10 mouse cellular contexts compared by ENCODE assay signal in genomic region chr11:100736746-100737080, GRCm38 (mm10). TPM values are rescaled to one million over a fixed set of nuclear protein-coding genes. Genes with fewer than 3 reads are reported as not detected.
DNase-seq lines count a peak whose midpoint lies in the region; ATAC-seq and TF ChIP-seq lines count a peak whose summit lies in the region.
"Had no signal": no experiment of that assay in that cellular context is flagged by ENCODE, and none has a peak within 500 bp of the region (broad histone marks: within the 10 kb centered on the region; RNA-seq: fewer than 3 reads in every experiment).

No protein-coding gene starts in this region.

- H3K4me1 ChIP-seq in heart, embryonic 11.5 days (ENCODE audit: control insufficient read depth, insufficient read depth, low read length), result peaks cover 19% of the 10 kb centered on the region
- H3K4me1 ChIP-seq in forebrain, embryonic 15.5 days, result peaks cover 22% of the 10 kb centered on the region
- H3K4me1 ChIP-seq in liver, embryonic 16.5 days (ENCODE audit: control insufficient read depth, low read depth, low read length), result peaks cover 45% of the 10 kb centered on the region

- peaks cover 4% of the 10 kb centered on the region; the same call in 1 of the 2 replicates for H3K27me3 ChIP-seq in heart, embryonic 11.5 days (ENCODE audit: control insufficient read depth, insufficient read depth, low read length)
- H3K27me3 ChIP-seq in C2C12 (ENCODE audit: control insufficient read depth, insufficient read depth, insufficient read length), result no peaks in the 10 kb centered on the region
- no peaks in the 10 kb centered on the region for H3K27me3 ChIP-seq in forebrain, embryonic 15.5 days
- no peaks in the 10 kb centered on the region for H3K27me3 ChIP-seq in liver, embryonic 16.5 days (ENCODE audit: control insufficient read depth, insufficient read depth, low read depth, low read length)

- H3K9ac ChIP-seq in heart, embryonic 11.5 days (ENCODE audit: low read depth, low read length), result peak overlapping the region; percentile 98
- peak overlapping the region; percentile 88 for H3K9ac ChIP-seq in forebrain, embryonic 15.5 days (replicated peaks)
- H3K9ac ChIP-seq in liver, embryonic 16.5 days (ENCODE audit: low read depth, low read length), result peak overlapping the region; percentile 89

- ATAC-seq in heart, embryonic 11.5 days (replicated peaks; ENCODE audit: insufficient number of reproducible peaks, low FRiP score, low TSS enrichment), result no peak
- no peak for ATAC-seq in forebrain, embryonic 15.5 days (replicated peaks)
- no peak for ATAC-seq in liver, embryonic 16.5 days (ENCODE audit: low read depth)
- no peak for ATAC-seq in erythroid progenitor cell, adult 5-6 weeks (replicated peaks; ENCODE audit: low FRiP score, poor library complexity, severe bottlenecking)

- H3K36me3 ChIP-seq in heart, embryonic 11.5 days (ENCODE audit: control insufficient read depth, insufficient read depth, low read length), result no peaks in the 10 kb centered on the region
- H3K36me3 ChIP-seq in C2C12 (ENCODE audit: control insufficient read depth, insufficient read depth), result peaks cover 21% of the 10 kb centered on the region
- H3K36me3 ChIP-seq in forebrain, embryonic 15.5 days, result peaks cover 3% of the 10 kb centered on the region
- H3K36me3 ChIP-seq in liver, embryonic 16.5 days (ENCODE audit: control insufficient read depth, insufficient read depth), result peaks cover 9% of the 10 kb centered on the region

- H3K4me3 ChIP-seq in heart, embryonic 11.5 days (ENCODE audit: low read depth, low read length), result peak overlapping the region; percentile 99
- H3K4me3 ChIP-seq in C2C12 (ENCODE audit: insufficient read depth, poor library complexity, severe bottlenecking), result peak overlapping the region; percentile 99
- H3K4me3 ChIP-seq in forebrain, embryonic 15.5 days, result peak overlapping the region; percentile 72
- peak overlapping the region; percentile 82 for H3K4me3 ChIP-seq in liver, embryonic 16.5 days (ENCODE audit: low read depth, low read length)

- TF ChIP-seq CTCF in C2C12 (IDR thresholded peaks at IDR 0.05; ENCODE audit: control insufficient read depth, insufficient read depth, insufficient read length), result no peak

- no peak for DNase-seq in heart, adult 11 months
- DNase-seq in embryo, embryonic 10.5 days (ENCODE audit: low spot score), result no peak
- no peak for DNase-seq in urinary bladder, postnatal 36 days (ENCODE audit: low spot score in 2 of 2)

- WGBS in heart, embryonic 11.5 days (ENCODE audit: insufficient replicate concordance), result 62% methylated on average over 4 of the region's 4 CpGs
- 80% methylated on average over 4 of the region's 4 CpGs for WGBS in forebrain, embryonic 15.5 days
- WGBS in liver, embryonic 16.5 days (ENCODE audit: insufficient replicate concordance), result 29% methylated on average over 4 of the region's 4 CpGs

- peak overlapping the region; percentile 92 for H3K4me2 ChIP-seq in heart, embryonic 11.5 days
- peak overlapping the region; percentile 83 for H3K4me2 ChIP-seq in forebrain, embryonic 15.5 days (replicated peaks)
- peak overlapping the region; percentile 89 for H3K4me2 ChIP-seq in liver, embryonic 16.5 days (ENCODE audit: low read depth, low read length)

- H3K79me3 ChIP-seq in C2C12 (ENCODE audit: low read depth), result peaks cover 58% of the 10 kb centered on the region

- peaks cover 64% of the 10 kb centered on the region for H3K79me2 ChIP-seq in C2C12 (ENCODE audit: control insufficient read depth, insufficient read depth)

- H3K27ac ChIP-seq in heart, embryonic 11.5 days (ENCODE audit: low read depth, low read length), result peak overlapping the region; percentile 65; the same call in 1 of the 2 replicates
- H3K27ac ChIP-seq in forebrain, embryonic 15.5 days (replicated peaks), result no peak overlapping the region
- peak overlapping the region; percentile 88 for H3K27ac ChIP-seq in liver, embryonic 16.5 days (ENCODE audit: low read length)

- H3ac ChIP-seq in C2C12 (ENCODE audit: control insufficient read depth, insufficient read length, low read depth), result no peak overlapping the region

- no peaks in the 10 kb centered on the region for H3K9me3 ChIP-seq in heart, embryonic 11.5 days (replicated peaks; ENCODE audit: control insufficient read depth, low read length)
- H3K9me3 ChIP-seq in forebrain, embryonic 15.5 days, result no peaks in the 10 kb centered on the region
- H3K9me3 ChIP-seq in liver, embryonic 16.5 days (replicated peaks; ENCODE audit: control insufficient read depth, low read length), result no peaks in the 10 kb centered on the region

TF ChIP-seq in C2C12, 6 proteins besides CTCF, POLR2A, EP300 and RAD21:
- TF ChIP-seq MYOG (IDR thresholded peaks at IDR 0.05; ENCODE audit: control insufficient read depth, extremely low read depth, insufficient read length) (no peak), MAX (IDR thresholded peaks at IDR 0.05) (no peak), CEBPB (IDR thresholded peaks at IDR 0.05; ENCODE audit: low read depth) (no peak), USF1 (IDR thresholded peaks at IDR 0.05; ENCODE audit: low read depth) (no peak), MYOD1 (IDR thresholded peaks at IDR 0.05; ENCODE audit: control insufficient read depth, insufficient read length, low read depth) (no peak), FOSL1 (IDR thresholded peaks at IDR 0.05; ENCODE audit: insufficient read depth, low read length, poor library complexity, severe bottlenecking) (no peak)

RNA-seq across cellular contexts. Expression of gene Rab5c, which starts 1.3 kb away (rescaled TPM):
- polyA plus RNA-seq in heart, embryonic 11.5 days (2014; fragmentation: Nextera tagmentation; extraction: Ambion mirVana), result 30.8 and 41.1 TPM in 2 replicates
- 136 TPM for polyA plus RNA-seq in C2C12 (2012; fragmentation: generic; extraction: Trizol)
- 30.3 and 31.6 TPM in 2 replicates for polyA plus RNA-seq in forebrain, embryonic 15.5 days (2015; fragmentation: Nextera tagmentation; extraction: Ambion mirVana)
- polyA plus RNA-seq in liver, embryonic 16.5 days (2015; fragmentation: Nextera tagmentation; extraction: Ambion mirVana), result 21.9 and 22.6 TPM in 2 replicates
- total RNA-seq in erythroid progenitor cell, adult 5-6 weeks (2015; ENCODE audit: low replicate concordance), result 99.8 and 136 TPM in 2 replicates
- 80.2 and 110 TPM in 2 replicates for total RNA-seq in erythroid progenitor cell, adult 5-6 weeks (2017; ENCODE audit: low replicate concordance)

RNA-seq across cellular contexts. Expression of gene Kcnh4, which starts 23.0 kb away (rescaled TPM):
- polyA plus RNA-seq in heart, embryonic 11.5 days (2014; fragmentation: Nextera tagmentation; extraction: Ambion mirVana), result not detected in 2 replicates
- not detected for polyA plus RNA-seq in C2C12 (2012; fragmentation: generic; extraction: Trizol)
- 4.6 TPM in 2 replicates for polyA plus RNA-seq in forebrain, embryonic 15.5 days (2015; fragmentation: Nextera tagmentation; extraction: Ambion mirVana)
- polyA plus RNA-seq in liver, embryonic 16.5 days (2015; fragmentation: Nextera tagmentation; extraction: Ambion mirVana), result not detected in 2 replicates
- not detected in 2 replicates for total RNA-seq in erythroid progenitor cell, adult 5-6 weeks (2015; ENCODE audit: low replicate concordance)
- not detected in 2 replicates for total RNA-seq in erythroid progenitor cell, adult 5-6 weeks (2017; ENCODE audit: low replicate concordance)
- total RNA-seq: common myeloid progenitor, adult 5-6 weeks had no signal

RNA-seq across cellular contexts. Expression of gene Hspb9, which starts 23.1 kb away (rescaled TPM):
- polyA plus RNA-seq in heart, embryonic 11.5 days (2014; fragmentation: Nextera tagmentation; extraction: Ambion mirVana), result 0.37 TPM in 1 of 2 replicates, not detected in the other
- polyA plus RNA-seq in C2C12 (2012; fragmentation: generic; extraction: Trizol), result 0.68 TPM
- 0.24 and 0.41 TPM in 2 replicates for polyA plus RNA-seq in forebrain, embryonic 15.5 days (2015; fragmentation: Nextera tagmentation; extraction: Ambion mirVana)
- 0.24 TPM in 1 of 2 replicates, not detected in the other for polyA plus RNA-seq in liver, embryonic 16.5 days (2015; fragmentation: Nextera tagmentation; extraction: Ambion mirVana)
- total RNA-seq in erythroid progenitor cell, adult 5-6 weeks (2015; ENCODE audit: low replicate concordance), result not detected in 2 replicates
- not detected in 2 replicates for total RNA-seq in erythroid progenitor cell, adult 5-6 weeks (2017; ENCODE audit: low replicate concordance)
- total RNA-seq: common myeloid progenitor, adult 5-6 weeks; neutrophil, adult 5-6 weeks had no signal

RNA-seq across cellular contexts. Expression of gene Kat2a, which starts 24.4 kb away (rescaled TPM):
- 36.7 and 37.9 TPM in 2 replicates for polyA plus RNA-seq in heart, embryonic 11.5 days (2014; fragmentation: Nextera tagmentation; extraction: Ambion mirVana)
- polyA plus RNA-seq in C2C12 (2012; fragmentation: generic; extraction: Trizol), result 50.3 TPM
- polyA plus RNA-seq in forebrain, embryonic 15.5 days (2015; fragmentation: Nextera tagmentation; extraction: Ambion mirVana), result 53.1 and 54.4 TPM in 2 replicates
- polyA plus RNA-seq in liver, embryonic 16.5 days (2015; fragmentation: Nextera tagmentation; extraction: Ambion mirVana), result 9.9 and 12.0 TPM in 2 replicates
- 2.5 and 11.2 TPM in 2 replicates for total RNA-seq in erythroid progenitor cell, adult 5-6 weeks (2015; ENCODE audit: low replicate concordance)
- 1.9 and 2.6 TPM in 2 replicates for total RNA-seq in erythroid progenitor cell, adult 5-6 weeks (2017; ENCODE audit: low replicate concordance)

RNA-seq across cellular contexts. Expression of gene Hcrt, which starts 26.0 kb away (rescaled TPM):
- not detected in 2 replicates for polyA plus RNA-seq in heart, embryonic 11.5 days (2014; fragmentation: Nextera tagmentation; extraction: Ambion mirVana)
- not detected for polyA plus RNA-seq in C2C12 (2012; fragmentation: generic; extraction: Trizol)
- polyA plus RNA-seq in forebrain, embryonic 15.5 days (2015; fragmentation: Nextera tagmentation; extraction: Ambion mirVana), result 1.0 and 1.1 TPM in 2 replicates
- not detected in 2 replicates for polyA plus RNA-seq in liver, embryonic 16.5 days (2015; fragmentation: Nextera tagmentation; extraction: Ambion mirVana)
- not detected in 2 replicates for total RNA-seq in erythroid progenitor cell, adult 5-6 weeks (2015; ENCODE audit: low replicate concordance)
- total RNA-seq in erythroid progenitor cell, adult 5-6 weeks (2017; ENCODE audit: low replicate concordance), result not detected in 2 replicates
- total RNA-seq: common myeloid progenitor, adult 5-6 weeks; neutrophil, adult 5-6 weeks had no signal
